Mouse (Mus musculus): Measurements from ENCODE around the gene Coro1a.
"Not testable (repeated sequence)": the region's sequence is repeated elsewhere in the genome, so short reads cannot be mapped to it uniquely, and the experiment has no call there.

Gene Coro1a

GRCm38 (mm10) chr7:126689021-126689420 is 18.6 kb downstream of the Coro1a start:
- DNase-seq (ENCODE audit: low read depth, low spot score), result no peak

- DNase-seq (ENCODE audit: low read depth, low spot score), result not testable (repeated sequence)
These were observed 19.4 kb downstream of the Coro1a start for GRCm38 (mm10) chr7:126688156-126688555.

- no peak for DNase-seq (ENCODE audit: low read depth, low spot score)
These were observed 26.4 kb downstream of the Coro1a start for GRCm38 (mm10) chr7:126681221-126681620.

- DNase-seq (ENCODE audit: low read depth, low spot score), result no peak
These were observed 27.9 kb downstream of the Coro1a start for GRCm38 (mm10) chr7:126679683-126680082.

- DNase-seq (ENCODE audit: low read depth, low spot score), result no peak
These were observed 28.8 kb downstream of the Coro1a start for GRCm38 (mm10) chr7:126678545-126679341.

- DNase-seq (ENCODE audit: low read depth, low spot score), result no peak
These were observed 30.9 kb downstream of the Coro1a start for GRCm38 (mm10) chr7:126676631-126677220.

GRCm38 (mm10) chr7:126676207-126676606 is 31.4 kb downstream of the Coro1a start, which contains the start of gene Sult1a1:
Gene Sult1a1 (minus strand): TSS chr7:126676432.
- DNase-seq (ENCODE audit: low read depth, low spot score), result no peak

- no peak for DNase-seq (ENCODE audit: low read depth, low spot score)
These were observed 32.5 kb downstream of the Coro1a start for GRCm38 (mm10) chr7:126675104-126675503.

GRCm38 (mm10) chr7:126672111-126672510 is 35.5 kb downstream of the Coro1a start:
- no peak for DNase-seq (ENCODE audit: low read depth, low spot score)

GRCm38 (mm10) chr7:126670152-126670551 is 37.4 kb downstream of the Coro1a start:
- no peak for DNase-seq (ENCODE audit: low read depth, low spot score)

GRCm38 (mm10) chr7:126668452-126668851 is 39.1 kb downstream of the Coro1a start:
- DNase-seq (ENCODE audit: low read depth, low spot score), result no peak

GRCm38 (mm10) chr7:126667495-126668090 is 40.0 kb downstream of the Coro1a start:
- no peak for DNase-seq (ENCODE audit: low read depth, low spot score)

GRCm38 (mm10) chr7:126665269-126665668 is 42.3 kb downstream of the Coro1a start:
- no peak for DNase-seq (ENCODE audit: low read depth, low spot score)

- no peak for DNase-seq (ENCODE audit: low read depth, low spot score)
These were observed 43.9 kb downstream of the Coro1a start for GRCm38 (mm10) chr7:126663646-126664045.

- no peak for DNase-seq (ENCODE audit: low read depth, low spot score)
These were observed 47.8 kb downstream of the Coro1a start for GRCm38 (mm10) chr7:126659771-126660170.

GRCm38 (mm10) chr7:126657522-126657921 is 50.1 kb downstream of the Coro1a start:
- no peak for DNase-seq (ENCODE audit: low read depth, low spot score)

GRCm38 (mm10) chr7:126655695-126656094 is 51.9 kb downstream of the Coro1a start:
- no peak for DNase-seq (ENCODE audit: low read depth, low spot score)

GRCm38 (mm10) chr7:126653991-126654390 is 53.6 kb downstream of the Coro1a start:
- no peak for DNase-seq (ENCODE audit: low read depth, low spot score)

GRCm38 (mm10) chr7:126650852-126651251 is 56.7 kb downstream of the Coro1a start:
- DNase-seq (ENCODE audit: low read depth, low spot score), result no peak
